Mouse (Mus musculus) stomach, embryonic 14.5 days (tissue): Measurements from ENCODE around the gene Efcab9. TPM values are rescaled to one million over a fixed set of nuclear protein-coding genes. Genes with fewer than 3 reads are reported as not detected.

Experiments
- ATAC-seq: fragments of 200-750 bp; cut with Nextera tagmentation; 2 replicates; pipeline ENCODE4 v1.8.0; 2017; ENCODE audit warnings: low read depth, moderate TSS enrichment; ENCODE audit not compliant: insufficient number of reproducible peaks, insufficient read depth, low FRiP score
- H3K27ac ChIP-seq: fragments of 300-500 bp; sonication (generic); 2 replicates; pipeline ENCODE4 v1.5.1; 2014; ENCODE audit warnings: mild to moderate bottlenecking, low read length, moderate library complexity, mixed read lengths
- H3K27me3 ChIP-seq: fragments of 300-500 bp; sonication (generic); 2 replicates; pipeline ENCODE4 v1.6.1; 2014; ENCODE audit warnings: low read length, control low read depth, mixed read lengths; ENCODE audit not compliant: control insufficient read depth, insufficient read depth
- H3K36me3 ChIP-seq: fragments of 300-500 bp; sonication (generic); 2 replicates; pipeline ENCODE4 v1.6.1; 2014; ENCODE audit warnings: mild to moderate bottlenecking, control low read depth, low read length, moderate library complexity, mixed read lengths; ENCODE audit not compliant: control insufficient read depth, insufficient read depth
- H3K4me1 ChIP-seq: fragments of 300-500 bp; sonication (generic); 2 replicates; pipeline ENCODE4 v1.6.1; 2014; ENCODE audit warnings: low read length, control low read depth, mixed read lengths; ENCODE audit not compliant: control insufficient read depth, insufficient read depth
- H3K4me2 ChIP-seq: fragments of 300-500 bp; sonication (generic); replicated peaks from 2 replicates; pipeline ENCODE4 v1.6.1; 2014; ENCODE audit warnings: low read depth, low read length, control low read depth
- H3K4me3 ChIP-seq: fragments of 300-500 bp; sonication (generic); 2 replicates; pipeline ENCODE4 v1.5.1; 2014; ENCODE audit warnings: low read depth, low read length, control low read depth
- H3K9ac ChIP-seq: fragments of 300-500 bp; sonication (generic); replicated peaks from 2 replicates; pipeline ENCODE4 v1.6.1; 2014; ENCODE audit warnings: low read depth, mild to moderate bottlenecking, control low read depth, low read length, moderate library complexity, mixed read lengths
- H3K9me3 ChIP-seq: fragments of 300-500 bp; sonication (generic); 2 replicates; pipeline ENCODE4 v1.6.1; 2016; ENCODE audit warnings: low read depth, low read length, control low read depth; ENCODE audit not compliant: control insufficient read depth
- WGBS: fragments of 180-500 bp; shearing (Covaris S2); extraction: QIAGEN DNeasy Blood & Tissue Kit; methylation state at CpG from one replicate; pipeline ENCODE4 v1.1.7; 2014; 5-methylcytosine and 5-hydroxymethylcytosine counted together
- polyA plus RNA-seq: library from polyadenylated mRNA; unstranded; fragments of >200 nt; fragmentation: Nextera tagmentation; extraction: Ambion mirVana; gene quantifications from 2 replicates; pipeline ENCODE4 v1.2.1, GENCODE M21; 2014

Gene Efcab9
- polyA plus RNA-seq, 1 experiment from 2014 or later = 0.58 TPM

DNA sequence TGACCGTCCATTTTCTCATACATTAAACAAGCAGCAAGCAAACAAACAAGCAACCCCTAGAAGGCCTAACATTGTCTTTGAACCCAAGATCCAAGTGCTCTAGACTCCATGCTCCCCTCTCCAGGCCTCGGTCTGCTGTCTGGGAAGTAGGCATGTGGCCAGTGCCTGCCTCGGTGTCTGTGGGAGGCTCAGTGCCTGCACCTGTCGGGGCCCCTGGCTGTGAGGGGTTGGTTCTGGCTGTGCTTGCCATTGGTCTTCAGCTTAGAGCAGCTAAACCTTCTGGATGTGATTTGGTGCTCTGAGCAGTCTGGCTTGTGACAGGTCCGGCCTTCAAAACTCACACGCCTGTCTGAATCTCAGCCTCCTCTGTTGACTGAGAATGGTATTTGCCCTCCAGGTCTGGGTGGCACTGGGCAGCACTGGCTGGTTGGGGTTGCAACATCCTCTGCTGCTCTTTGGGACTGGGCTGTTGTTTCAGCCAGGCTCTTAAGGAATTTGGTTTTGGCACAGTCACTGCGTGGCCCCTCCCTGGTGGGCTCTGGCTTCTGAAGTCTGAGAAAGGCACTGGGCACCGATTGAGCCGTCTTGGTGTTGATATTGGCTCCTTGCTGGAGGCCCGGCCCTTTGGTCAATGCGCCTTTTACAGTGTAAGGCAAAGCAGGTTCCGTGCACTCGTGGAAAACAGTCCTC, 20.7 kb upstream of the Efcab9 start:
- Histone ChIP-seq H3K4me1 (peaks cover 33% of the 10 kb centered on the region), H3K4me2 (no peak overlapping the region), H3K36me3 (no peaks in the 10 kb centered on the region), H3K4me3 (no peak overlapping the region), H3K9me3 (no peaks in the 10 kb centered on the region), H3K27ac (no peak overlapping the region), H3K27me3 (no peaks in the 10 kb centered on the region), H3K9ac (no peak overlapping the region)
- WGBS = 53% methylated on average over 13 of the region's 13 CpGs
- ATAC-seq = no peak

- Histone ChIP-seq H3K9ac (no peak overlapping the region), H3K4me2 (no peak overlapping the region), H3K36me3 (no peaks in the 10 kb centered on the region), H3K27me3 (no peaks in the 10 kb centered on the region), H3K4me1 (peaks cover 33% of the 10 kb centered on the region), H3K4me3 (no peak overlapping the region), H3K9me3 (no peaks in the 10 kb centered on the region), H3K27ac (no peak overlapping the region)
- 58% methylated on average over 12 of the region's 12 CpGs for WGBS
- ATAC-seq = no peak
These were observed 19.9 kb upstream of the Efcab9 start for GRCm38 (mm10) chr11:32551579-32552297.

GRCm38 (mm10) chr11:32551056-32551455, 19.2 kb upstream of the Efcab9 start:
- WGBS = 75% methylated on average over 4 of the region's 4 CpGs
- no peak overlapping the region for H3K4me2 ChIP-seq
- H3K9ac ChIP-seq = no peak overlapping the region
- H3K27me3 ChIP-seq = no peaks in the 10 kb centered on the region
- ATAC-seq = no peak
- no peaks in the 10 kb centered on the region for H3K36me3 ChIP-seq
- no peak overlapping the region for H3K4me3 ChIP-seq
- no peaks in the 10 kb centered on the region for H3K9me3 ChIP-seq
- peaks cover 33% of the 10 kb centered on the region for H3K4me1 ChIP-seq
- no peak overlapping the region for H3K27ac ChIP-seq

DNA sequence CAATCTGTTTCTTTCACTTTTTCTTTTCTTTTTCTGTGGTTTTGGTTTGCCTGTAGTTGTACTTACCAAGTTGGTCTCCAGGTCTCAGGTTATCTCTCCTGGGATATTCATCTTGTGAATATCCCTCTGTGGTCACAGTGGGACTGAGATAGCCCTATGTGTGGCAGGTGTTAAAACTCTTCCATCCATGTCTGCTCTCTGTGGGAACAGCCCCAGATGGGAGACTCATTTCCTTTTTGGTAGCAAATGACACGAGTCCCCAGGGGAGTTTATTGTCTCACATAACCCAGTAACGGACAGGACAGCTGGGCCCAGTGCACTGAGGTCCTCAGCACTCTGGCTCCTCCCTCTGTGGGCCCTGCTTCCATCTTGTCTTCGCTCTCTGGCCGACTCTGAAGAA, 18.2 kb upstream of the Efcab9 start:
- no peak for ATAC-seq
- Histone ChIP-seq H3K27me3 (no peaks in the 10 kb centered on the region), H3K9ac (no peak overlapping the region), H3K4me3 (no peak overlapping the region), H3K4me2 (no peak overlapping the region), H3K4me1 (peaks cover 33% of the 10 kb centered on the region), H3K27ac (no peak overlapping the region), H3K9me3 (no peaks in the 10 kb centered on the region), H3K36me3 (no peaks in the 10 kb centered on the region)
- 65% methylated on average over 4 of the region's 4 CpGs for WGBS

GRCm38 (mm10) chr11:32549236-32549635, 17.4 kb upstream of the Efcab9 start:
- Histone ChIP-seq H3K4me1 (peaks cover 33% of the 10 kb centered on the region), H3K36me3 (no peaks in the 10 kb centered on the region), H3K4me2 (no peak overlapping the region), H3K9me3 (no peaks in the 10 kb centered on the region), H3K4me3 (no peak overlapping the region), H3K27ac (no peak overlapping the region), H3K9ac (no peak overlapping the region), H3K27me3 (no peaks in the 10 kb centered on the region)
- 80% methylated on average over 6 of the region's 6 CpGs for WGBS
- no peak for ATAC-seq

GRCm38 (mm10) chr11:32548240-32548639, 16.4 kb upstream of the Efcab9 start:
- H3K4me1 ChIP-seq = peaks cover 26% of the 10 kb centered on the region
- H3K9ac ChIP-seq = no peak overlapping the region
- ATAC-seq = no peak
- H3K4me3 ChIP-seq = no peak overlapping the region
- WGBS = 81% methylated on average over 4 of the region's 4 CpGs
- no peak overlapping the region for H3K27ac ChIP-seq
- H3K27me3 ChIP-seq = no peaks in the 10 kb centered on the region
- no peaks in the 10 kb centered on the region for H3K9me3 ChIP-seq
- H3K4me2 ChIP-seq = no peak overlapping the region
- H3K36me3 ChIP-seq = no peaks in the 10 kb centered on the region

- H3K27ac ChIP-seq = no peak overlapping the region
- ATAC-seq = no peak
- no peak overlapping the region for H3K4me2 ChIP-seq
- H3K27me3 ChIP-seq = no peaks in the 10 kb centered on the region
- H3K4me1 ChIP-seq = peaks cover 19% of the 10 kb centered on the region
- no peaks in the 10 kb centered on the region for H3K36me3 ChIP-seq
- no peak overlapping the region for H3K9ac ChIP-seq
- WGBS = 63% methylated on average over 10 of the region's 10 CpGs
- no peak overlapping the region for H3K4me3 ChIP-seq
- H3K9me3 ChIP-seq = no peaks in the 10 kb centered on the region
These were observed 15.6 kb upstream of the Efcab9 start for GRCm38 (mm10) chr11:32547391-32547947.

- 84% methylated on average over 5 of the region's 5 CpGs for WGBS
These were observed 14.6 kb upstream of the Efcab9 start for GRCm38 (mm10) chr11:32546483-32546882.

More at GRCm38 (mm10) chr11:32546483-32546882, 14.6 kb upstream of the Efcab9 start:
- H3K4me1 ChIP-seq = peaks cover 9% of the 10 kb centered on the region
- H3K9me3 ChIP-seq = no peaks in the 10 kb centered on the region
- H3K27me3 ChIP-seq = no peaks in the 10 kb centered on the region
- ATAC-seq = no peak
- H3K4me3 ChIP-seq = no peak overlapping the region
- no peak overlapping the region for H3K27ac ChIP-seq
- no peak overlapping the region for H3K9ac ChIP-seq
- no peaks in the 10 kb centered on the region for H3K36me3 ChIP-seq
- no peak overlapping the region for H3K4me2 ChIP-seq
